Mouse (Mus musculus): ENCODE results near the gene Tshz3.

GRCm38 (mm10) chr7:36667767-36668166 is 30.2 kb upstream of the Tshz3 start:
- TF ChIP-seq CTCF (IDR thresholded peaks at IDR 0.05; ENCODE audit: control insufficient read depth, insufficient read depth, low read length) = no peak
- no peak for TF ChIP-seq POLR2A (IDR thresholded peaks at IDR 0.05; ENCODE audit: borderline replicate concordance, control insufficient read depth, low read depth, low read length)
